Mouse (Mus musculus) embryo, embryonic 11.5 days (tissue): ENCODE results near the gene Tln1.
"Not testable (repeated sequence)": the region's sequence is repeated elsewhere in the genome, so short reads cannot be mapped to it uniquely, and the experiment has no call there.

ENCODE experiments used
- DNase-seq: peaks from one replicate; pipeline ENCODE4 v3.0.0-alpha.2; 2012; ENCODE audit warnings: low read depth, low spot score

Tln1 gene

GRCm38 (mm10) chr4:43506074-43506473 is 56.4 kb downstream of the Tln1 start:
- no peak for DNase-seq

- DNase-seq: no peak
Observed at GRCm38 (mm10) chr4:43504269-43504668, 58.2 kb downstream of the Tln1 start.

GRCm38 (mm10) chr4:43503506-43503905 is 59.0 kb downstream of the Tln1 start:
- no peak for DNase-seq

GRCm38 (mm10) chr4:43503041-43503440 is 59.5 kb downstream of the Tln1 start:
- no peak for DNase-seq

- peak; percentile 82 for DNase-seq
Observed at GRCm38 (mm10) chr4:43499407-43500333, 62.8 kb downstream of the Tln1 start, which contains the start of gene Arhgef39. Gene Arhgef39, minus strand, starts transcription at chr4:43499695.

GRCm38 (mm10) chr4:43498983-43499382 is 63.5 kb downstream of the Tln1 start:
- no peak for DNase-seq

GRCm38 (mm10) chr4:43497946-43498345 is 64.5 kb downstream of the Tln1 start:
- no peak for DNase-seq

- DNase-seq: no peak
Observed at GRCm38 (mm10) chr4:43497405-43497804, 65.1 kb downstream of the Tln1 start.

- no peak for DNase-seq
Observed at GRCm38 (mm10) chr4:43496587-43496986, 65.9 kb downstream of the Tln1 start.

- no peak for DNase-seq
Observed at GRCm38 (mm10) chr4:43493846-43494240, 68.6 kb downstream of the Tln1 start.

- peak; percentile 94 for DNase-seq
Observed at GRCm38 (mm10) chr4:43493186-43493845, 69.2 kb downstream of the Tln1 start.

GRCm38 (mm10) chr4:43492821-43493185 is 69.7 kb downstream of the Tln1 start, which contains the start of gene Ccdc107:
Gene Ccdc107, plus strand, starts transcription at chr4:43492900.
- DNase-seq: peak; percentile 90

- no peak for DNase-seq
Observed at GRCm38 (mm10) chr4:43492101-43492820, 70.2 kb downstream of the Tln1 start.

GRCm38 (mm10) chr4:43490801-43491200 is 71.7 kb downstream of the Tln1 start:
- DNase-seq: no peak

- DNase-seq: no peak
Observed at GRCm38 (mm10) chr4:43489611-43490010, 72.9 kb downstream of the Tln1 start.

- not testable (repeated sequence) for DNase-seq
Observed at GRCm38 (mm10) chr4:43485666-43486065, 76.8 kb downstream of the Tln1 start.

- DNase-seq: no peak
Observed at GRCm38 (mm10) chr4:43483535-43484091, 78.9 kb downstream of the Tln1 start, which contains the start of gene Sit1. Gene Sit1, minus strand, starts transcription at chr4:43483734.

- no peak for DNase-seq
Observed at GRCm38 (mm10) chr4:43482591-43482990, 79.9 kb downstream of the Tln1 start.

- no peak for DNase-seq
Observed at GRCm38 (mm10) chr4:43481894-43482456, 80.5 kb downstream of the Tln1 start.
